Mouse (Mus musculus): ENCODE data around the gene Zfp668. TPM values are rescaled to one million over a fixed set of nuclear protein-coding genes. Genes with fewer than 3 reads are reported as not detected.

Gene Zfp668
- polyA plus RNA-seq (2012; fragmentation: generic; extraction: Trizol) = 12.1 TPM
- long read RNA-seq, experiment 1, full-length matches to known transcripts = 5 of 10 reads
- long read RNA-seq, experiment 1, partial matches to known transcripts = 1 of 10 reads
- long read RNA-seq, experiment 1, other reads (novel, unspliced or antisense) = 4 of 10 reads
- long read RNA-seq, experiment 2, full-length matches to known transcripts = 92 of 122 reads
- long read RNA-seq, experiment 2, partial matches to known transcripts = 5 of 122 reads
- long read RNA-seq, experiment 2, other reads (novel, unspliced or antisense) = 25 of 122 reads

DNA sequence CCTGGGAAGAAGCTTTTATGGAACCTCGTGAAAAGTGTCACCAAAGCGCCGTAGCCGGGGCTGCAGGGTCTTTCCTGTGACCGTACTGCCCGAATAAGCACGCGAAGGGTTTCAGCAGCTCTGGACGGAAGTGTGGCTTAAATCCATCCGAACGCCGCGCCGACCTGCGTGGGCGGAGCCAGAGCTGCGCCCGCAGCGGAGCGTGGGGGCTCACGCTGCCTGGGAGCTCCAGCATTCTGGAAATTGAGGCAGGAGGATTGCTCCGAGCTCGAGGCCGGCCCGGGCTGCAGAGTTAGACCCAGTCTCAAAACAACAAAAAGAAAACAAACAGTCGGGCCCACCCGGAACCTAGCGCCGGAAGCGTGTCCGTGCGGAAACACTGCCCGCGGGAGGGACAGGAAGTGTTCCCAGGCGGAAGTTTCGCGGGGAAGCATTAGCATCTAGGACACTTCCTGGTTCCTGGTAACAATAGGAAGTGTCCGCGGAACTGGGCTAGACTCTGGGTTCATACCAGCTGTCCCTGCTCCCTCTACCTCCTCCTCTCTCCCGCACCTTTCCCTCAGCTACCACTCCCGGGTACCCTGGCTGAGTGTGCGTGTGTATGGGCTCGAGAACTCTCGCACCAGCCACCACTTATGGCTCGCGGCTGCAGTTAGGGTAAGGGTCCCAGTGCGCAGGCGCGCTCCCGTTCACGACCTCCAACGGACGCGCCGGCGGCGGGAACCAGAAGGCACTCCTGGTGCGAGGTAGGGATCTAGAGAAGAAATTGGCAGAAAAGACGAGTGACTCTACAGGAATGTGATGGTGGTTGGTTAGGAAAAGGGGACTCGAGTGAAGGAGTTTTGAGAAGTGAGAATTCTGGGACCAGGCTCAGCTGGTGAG, at the start of gene Zfp668:
TSS of gene Zfp668 (minus strand) at position 362 of the 882 bp plus-strand sequence.
- Histone ChIP-seq H3ac (ENCODE audit: control insufficient read depth, insufficient read length, low read depth) (peak within 1 kb of the TSS; percentile 85), H3K79me2 (ENCODE audit: control insufficient read depth, insufficient read depth) (peaks cover 91% of the 10 kb centered on the region), H3K36me3 (ENCODE audit: control insufficient read depth, insufficient read depth) (peaks cover 38% of the 10 kb centered on the region), H3K4me3 (ENCODE audit: insufficient read depth, poor library complexity, severe bottlenecking) (peak within 1 kb of the TSS; percentile 75), H3K79me3 (ENCODE audit: low read depth) (peaks cover 58% of the 10 kb centered on the region), H3K27me3 (ENCODE audit: control insufficient read depth, insufficient read depth, insufficient read length) (no peaks in the 10 kb centered on the region)
- no peak for TF ChIP-seq MYOD1 (IDR thresholded peaks at IDR 0.05; ENCODE audit: control insufficient read depth, insufficient read length, low read depth)
- TF ChIP-seq FOSL1 (IDR thresholded peaks at IDR 0.05; ENCODE audit: insufficient read depth, low read length, poor library complexity, severe bottlenecking) = no peak
- TF ChIP-seq USF1 (IDR thresholded peaks at IDR 0.05; ENCODE audit: low read depth) = no peak
- TF ChIP-seq MYOG (IDR thresholded peaks at IDR 0.05; ENCODE audit: control insufficient read depth, extremely low read depth, insufficient read length) = no peak
- no peak for TF ChIP-seq CTCF (IDR thresholded peaks at IDR 0.05; ENCODE audit: control insufficient read depth, insufficient read depth, insufficient read length)
- TF ChIP-seq MAX (IDR thresholded peaks at IDR 0.05) = no peak
- TF ChIP-seq CEBPB (IDR thresholded peaks at IDR 0.05; ENCODE audit: low read depth) = no peak

DNA sequence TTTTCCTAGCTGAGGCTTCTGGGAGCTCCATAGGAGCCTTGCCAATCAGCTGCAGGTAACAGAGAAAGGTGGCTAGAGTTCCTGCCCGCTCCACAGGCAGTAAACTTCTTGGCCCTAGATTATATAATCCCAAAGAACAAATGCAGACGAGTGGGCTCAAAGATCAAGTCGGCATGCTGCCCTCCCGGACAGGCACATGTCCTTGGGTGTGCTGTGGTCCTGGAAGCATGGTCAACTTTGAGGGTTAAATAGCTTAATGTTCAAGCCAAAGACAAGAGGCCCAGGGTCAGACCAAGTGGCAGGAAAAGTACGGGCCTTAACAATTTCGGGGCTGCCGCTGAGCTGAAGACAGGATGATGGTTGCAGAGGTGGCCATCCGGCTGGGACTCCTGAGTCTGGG, 49.4 kb upstream of the Zfp668 start:
- TF ChIP-seq MYOG (IDR thresholded peaks at IDR 0.05; ENCODE audit: control insufficient read depth, extremely low read depth, insufficient read length) (no peak), USF1 (IDR thresholded peaks at IDR 0.05; ENCODE audit: low read depth) (no peak), MAX (IDR thresholded peaks at IDR 0.05) (no peak), MYOD1 (IDR thresholded peaks at IDR 0.05; ENCODE audit: control insufficient read depth, insufficient read length, low read depth) (no peak), FOSL1 (IDR thresholded peaks at IDR 0.05; ENCODE audit: insufficient read depth, low read length, poor library complexity, severe bottlenecking) (no peak), CEBPB (IDR thresholded peaks at IDR 0.05; ENCODE audit: low read depth) (no peak), CTCF (IDR thresholded peaks at IDR 0.05; ENCODE audit: control insufficient read depth, insufficient read depth, insufficient read length) (no peak)
- Histone ChIP-seq H3ac (ENCODE audit: control insufficient read depth, insufficient read length, low read depth) (no peak overlapping the region), H3K79me2 (ENCODE audit: control insufficient read depth, insufficient read depth) (no peaks in the 10 kb centered on the region), H3K4me3 (ENCODE audit: insufficient read depth, poor library complexity, severe bottlenecking) (no peak overlapping the region), H3K27me3 (ENCODE audit: control insufficient read depth, insufficient read depth, insufficient read length) (no peaks in the 10 kb centered on the region), H3K36me3 (ENCODE audit: control insufficient read depth, insufficient read depth) (no peaks in the 10 kb centered on the region), H3K79me3 (ENCODE audit: low read depth) (no peaks in the 10 kb centered on the region)

DNA sequence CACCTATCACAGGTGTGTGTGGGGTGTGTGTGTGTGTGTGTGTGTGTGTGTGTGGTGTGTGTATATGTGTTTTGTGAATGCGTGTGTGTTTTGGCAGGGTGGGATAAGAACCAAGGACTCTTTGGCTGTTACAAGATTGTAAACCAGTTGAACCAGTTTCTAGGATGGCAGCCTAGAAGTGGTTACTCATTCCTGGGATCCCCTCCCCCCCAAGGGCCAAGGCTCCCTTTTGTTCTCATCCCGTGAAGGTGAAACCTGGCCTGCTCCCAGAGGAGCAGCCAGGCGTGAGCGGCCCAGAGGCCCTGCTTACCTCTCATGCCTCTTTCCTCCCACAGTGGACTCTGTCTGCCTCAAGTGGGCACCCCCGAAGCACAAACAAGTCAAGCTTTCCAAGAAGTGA, 48.6 kb upstream of the Zfp668 start:
- Histone ChIP-seq H3K36me3 (ENCODE audit: control insufficient read depth, insufficient read depth) (no peaks in the 10 kb centered on the region), H3K79me2 (ENCODE audit: control insufficient read depth, insufficient read depth) (no peaks in the 10 kb centered on the region)
- no peak for TF ChIP-seq CEBPB (IDR thresholded peaks at IDR 0.05; ENCODE audit: low read depth)
- no peak for TF ChIP-seq MAX (IDR thresholded peaks at IDR 0.05)

DNA sequence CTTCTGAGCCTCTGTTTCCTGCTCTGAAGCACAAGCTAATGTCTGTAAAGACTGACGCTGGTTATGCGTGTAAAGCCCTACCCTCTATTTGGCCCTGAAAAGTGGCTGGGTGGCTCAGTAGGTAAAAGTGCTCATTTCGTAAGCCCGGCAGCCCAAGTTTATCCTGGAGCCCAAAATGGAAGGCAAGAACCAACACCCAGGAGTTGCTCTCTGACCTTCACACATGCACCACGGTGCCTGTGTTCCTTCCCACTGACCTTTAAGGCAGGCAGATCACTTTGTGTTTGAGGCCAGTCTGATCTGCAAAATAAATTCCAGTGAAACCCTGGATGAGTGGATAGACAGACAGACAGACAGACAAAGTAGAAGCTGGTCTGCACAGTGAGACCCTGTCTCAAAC, 47.1 kb upstream of the Zfp668 start:
- Histone ChIP-seq H3K36me3 (ENCODE audit: control insufficient read depth, insufficient read depth) (no peaks in the 10 kb centered on the region), H3K79me3 (ENCODE audit: low read depth) (no peaks in the 10 kb centered on the region), H3K27me3 (ENCODE audit: control insufficient read depth, insufficient read depth, insufficient read length) (no peaks in the 10 kb centered on the region), H3K4me3 (ENCODE audit: insufficient read depth, poor library complexity, severe bottlenecking) (no peak overlapping the region), H3ac (ENCODE audit: control insufficient read depth, insufficient read length, low read depth) (no peak overlapping the region), H3K79me2 (ENCODE audit: control insufficient read depth, insufficient read depth) (no peaks in the 10 kb centered on the region)
- TF ChIP-seq MYOG (IDR thresholded peaks at IDR 0.05; ENCODE audit: control insufficient read depth, extremely low read depth, insufficient read length) = no peak
- TF ChIP-seq FOSL1 (IDR thresholded peaks at IDR 0.05; ENCODE audit: insufficient read depth, low read length, poor library complexity, severe bottlenecking) = no peak
- no peak for TF ChIP-seq CTCF (IDR thresholded peaks at IDR 0.05; ENCODE audit: control insufficient read depth, insufficient read depth, insufficient read length)
- no peak for TF ChIP-seq CEBPB (IDR thresholded peaks at IDR 0.05; ENCODE audit: low read depth)
- TF ChIP-seq MYOD1 (IDR thresholded peaks at IDR 0.05; ENCODE audit: control insufficient read depth, insufficient read length, low read depth) = no peak
- no peak for TF ChIP-seq MAX (IDR thresholded peaks at IDR 0.05)
- no peak for TF ChIP-seq USF1 (IDR thresholded peaks at IDR 0.05; ENCODE audit: low read depth)

More for the DNA sequence above, 48.6 kb upstream of the Zfp668 start:
- H3K4me3 ChIP-seq (ENCODE audit: insufficient read depth, poor library complexity, severe bottlenecking) = no peak overlapping the region
- no peaks in the 10 kb centered on the region for H3K79me3 ChIP-seq (ENCODE audit: low read depth)
- no peaks in the 10 kb centered on the region for H3K27me3 ChIP-seq (ENCODE audit: control insufficient read depth, insufficient read depth, insufficient read length)
- H3ac ChIP-seq (ENCODE audit: control insufficient read depth, insufficient read length, low read depth) = no peak overlapping the region

DNA sequence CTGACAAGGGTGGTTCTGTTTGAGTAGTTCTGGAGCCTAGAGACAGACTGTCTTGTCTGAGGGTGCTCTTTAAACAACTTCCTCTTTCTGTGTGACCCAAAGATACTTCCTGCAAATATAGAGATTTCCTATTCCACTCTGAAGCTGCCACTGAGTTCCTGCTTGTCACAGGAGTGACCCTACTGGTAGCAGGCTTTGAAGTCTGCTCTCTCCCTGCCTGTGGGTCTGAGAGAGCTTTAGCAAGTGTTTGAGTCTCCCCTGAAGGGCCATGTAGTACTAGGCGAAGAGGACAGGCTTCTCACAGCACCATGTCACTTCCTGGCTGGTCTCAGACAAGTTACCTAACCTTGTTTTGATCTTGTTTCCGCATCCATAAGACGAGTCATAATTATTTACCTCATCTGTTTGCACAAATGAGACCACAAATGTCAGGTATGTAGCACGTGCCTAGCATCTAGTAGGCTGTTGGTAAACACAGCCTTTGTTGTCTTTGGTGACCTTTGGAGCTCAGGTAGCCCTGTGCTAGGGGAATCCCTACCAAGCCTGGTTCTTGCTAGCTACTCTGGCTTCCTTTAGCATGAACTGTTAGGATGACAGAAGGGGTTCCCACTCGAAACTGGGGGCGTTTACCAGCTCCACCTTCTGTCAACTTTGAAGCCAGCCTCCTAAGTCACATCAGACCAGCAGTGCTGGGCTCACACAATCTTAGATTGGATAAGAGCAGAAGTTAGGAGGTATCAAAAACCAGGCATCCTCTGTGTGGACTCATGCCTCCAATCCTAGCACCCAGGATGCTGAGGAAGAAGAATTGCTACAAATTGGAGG, 46.0 kb upstream of the Zfp668 start:
- Histone ChIP-seq H3K4me3 (ENCODE audit: insufficient read depth, poor library complexity, severe bottlenecking) (no peak overlapping the region), H3K79me3 (ENCODE audit: low read depth) (no peaks in the 10 kb centered on the region), H3K79me2 (ENCODE audit: control insufficient read depth, insufficient read depth) (no peaks in the 10 kb centered on the region), H3K27me3 (ENCODE audit: control insufficient read depth, insufficient read depth, insufficient read length) (no peaks in the 10 kb centered on the region), H3ac (ENCODE audit: control insufficient read depth, insufficient read length, low read depth) (no peak overlapping the region), H3K36me3 (ENCODE audit: control insufficient read depth, insufficient read depth) (no peaks in the 10 kb centered on the region)
- no peak for TF ChIP-seq CEBPB (IDR thresholded peaks at IDR 0.05; ENCODE audit: low read depth)
- no peak for TF ChIP-seq CTCF (IDR thresholded peaks at IDR 0.05; ENCODE audit: control insufficient read depth, insufficient read depth, insufficient read length)
- TF ChIP-seq FOSL1 (IDR thresholded peaks at IDR 0.05; ENCODE audit: insufficient read depth, low read length, poor library complexity, severe bottlenecking) = no peak
- no peak for TF ChIP-seq MYOG (IDR thresholded peaks at IDR 0.05; ENCODE audit: control insufficient read depth, extremely low read depth, insufficient read length)
- no peak for TF ChIP-seq MYOD1 (IDR thresholded peaks at IDR 0.05; ENCODE audit: control insufficient read depth, insufficient read length, low read depth)
- TF ChIP-seq USF1 (IDR thresholded peaks at IDR 0.05; ENCODE audit: low read depth) = no peak
- TF ChIP-seq MAX (IDR thresholded peaks at IDR 0.05) = no peak
